Mouse (Mus musculus): ENCODE measurements at regions not wholly inside any gene's neighbourhood (a gene's known extent, or its start where the extent isn't known, plus 50 kb on each side); places are given as distances from the start of the nearest gene placed in this dataset.

DNA sequence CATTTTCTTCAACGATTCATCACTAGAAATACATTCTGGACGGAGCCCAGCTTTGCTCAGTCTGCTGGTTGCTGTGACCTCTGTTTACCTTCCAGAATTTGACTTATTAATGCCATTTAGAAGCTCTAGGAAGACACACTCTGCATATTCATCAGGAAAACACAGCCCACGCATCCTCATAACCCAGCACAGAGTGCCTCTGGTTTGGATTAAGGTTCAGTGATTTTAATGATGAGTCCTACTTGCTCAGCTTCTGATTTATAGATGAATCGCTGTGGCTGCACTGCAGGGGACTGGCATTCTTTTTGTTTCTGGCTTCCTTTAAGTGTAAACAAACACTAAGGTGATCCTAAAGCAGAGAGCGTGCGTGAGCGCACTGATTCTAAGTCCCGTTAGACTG is 118.8 kb downstream of the Bach1 start:
- H3K27ac ChIP-seq (ENCODE audit: control insufficient read depth, low read depth, low read length) = no peak overlapping the region
- H3K4me3 ChIP-seq (ENCODE audit: control insufficient read depth in 1 of 2, insufficient read depth in 1 of 2, low read depth in 2 of 2, low read length in 2 of 2) = no peak overlapping the region
- no peaks in the 10 kb centered on the region for H3K27me3 ChIP-seq (ENCODE audit: control insufficient read depth in 1 of 2, insufficient read depth in 2 of 2, low read length in 2 of 2)
- DNase-seq (ENCODE audit: low read depth, low spot score) = no peak
- no peaks in the 10 kb centered on the region for H3K36me3 ChIP-seq (ENCODE audit: control insufficient read depth in 1 of 2, insufficient read depth in 2 of 2, low read length in 2 of 2)
- H3K9me3 ChIP-seq (replicated peaks; ENCODE audit: insufficient read depth, low read length) = no peaks in the 10 kb centered on the region
- H3K4me1 ChIP-seq (ENCODE audit: control insufficient read depth in 1 of 2, insufficient read depth in 2 of 2, low read length in 2 of 2) = no peaks in the 10 kb centered on the region
- H3K79me2 ChIP-seq (ENCODE audit: control insufficient read depth, insufficient read depth, low read length, poor library complexity) = no peaks in the 10 kb centered on the region
- TF ChIP-seq CTCF (IDR thresholded peaks at IDR 0.05 in 2 of 3, conservative IDR thresholded peaks at IDR 0.05 in 1 of 3; ENCODE audit: control insufficient read depth in 1 of 3, insufficient read depth in 1 of 3, low read depth in 2 of 3, low read length in 3 of 3, poor library complexity in 1 of 3, severe bottlenecking in 1 of 3) (no peak), ZKSCAN1 (IDR thresholded peaks at IDR 0.05; ENCODE audit: low read depth, low read length) (no peak), MEF2A (IDR thresholded peaks at IDR 0.05; ENCODE audit: extremely low read depth, insufficient replicate concordance, low read depth, low read length, poor library complexity, severe bottlenecking) (no peak)
- H3K9ac ChIP-seq (ENCODE audit: control insufficient read depth, low read depth, low read length, poor library complexity, severe bottlenecking) = no peak overlapping the region

GRCm38 (mm10) chr16:87834296-87834695 is 135.6 kb downstream of the Bach1 start:
- H3K4me1 ChIP-seq (ENCODE audit: control insufficient read depth in 1 of 2, insufficient read depth in 2 of 2, low read length in 2 of 2) = no peaks in the 10 kb centered on the region
- H3K9me3 ChIP-seq (replicated peaks; ENCODE audit: insufficient read depth, low read length) = no peaks in the 10 kb centered on the region
- H3K36me3 ChIP-seq (ENCODE audit: control insufficient read depth in 1 of 2, insufficient read depth in 2 of 2, low read length in 2 of 2) = no peaks in the 10 kb centered on the region
- H3K27ac ChIP-seq (ENCODE audit: control insufficient read depth, low read depth, low read length) = no peak overlapping the region
- no peak overlapping the region for H3K4me3 ChIP-seq (ENCODE audit: control insufficient read depth in 1 of 2, insufficient read depth in 1 of 2, low read depth in 2 of 2, low read length in 2 of 2)
- TF ChIP-seq GATA1 (IDR thresholded peaks at IDR 0.05; ENCODE audit: low read depth, low read length) (no peak), MAX (IDR thresholded peaks at IDR 0.05; ENCODE audit: low read length) (no peak), CHD1 (IDR thresholded peaks at IDR 0.05; ENCODE audit: low read depth, low read length) (no peak), NRF1 (IDR thresholded peaks at IDR 0.05; ENCODE audit: insufficient read depth, low read depth, low read length, poor library complexity, severe bottlenecking) (no peak), MYB (IDR thresholded peaks at IDR 0.05; ENCODE audit: low read depth, low read length) (no peak), POLR2AphosphoS2 (IDR thresholded peaks at IDR 0.05; ENCODE audit: low read length) (no peak), ZNF384 (IDR thresholded peaks at IDR 0.05; ENCODE audit: low read depth, low read length) (no peak), KAT2A (conservative IDR thresholded peaks at IDR 0.05; ENCODE audit: low read depth, low read length) (no peak), ZC3H11A (IDR thresholded peaks at IDR 0.05; ENCODE audit: low read depth, low read length) (no peak), MAZ (IDR thresholded peaks at IDR 0.05; ENCODE audit: low read depth, low read length) (no peak), SIN3A (IDR thresholded peaks at IDR 0.05; ENCODE audit: low read length) (no peak), ZKSCAN1 (IDR thresholded peaks at IDR 0.05; ENCODE audit: low read depth, low read length) (no peak), ELF1 (IDR thresholded peaks at IDR 0.05; ENCODE audit: low read depth, low read length) (no peak), RAD21 (IDR thresholded peaks at IDR 0.05; ENCODE audit: low read depth, low read length) (no peak), GABPA (IDR thresholded peaks at IDR 0.05; ENCODE audit: low read depth, low read length) (no peak), BHLHE40 (IDR thresholded peaks at IDR 0.05; ENCODE audit: borderline replicate concordance, low read depth, low read length) (no peak), CTCF (IDR thresholded peaks at IDR 0.05 in 2 of 3, conservative IDR thresholded peaks at IDR 0.05 in 1 of 3; ENCODE audit: control insufficient read depth in 1 of 3, insufficient read depth in 1 of 3, low read depth in 2 of 3, low read length in 3 of 3, poor library complexity in 1 of 3, severe bottlenecking in 1 of 3) (no peak), TBP (IDR thresholded peaks at IDR 0.05; ENCODE audit: low read depth, low read length) (no peak)
- H3K27me3 ChIP-seq (ENCODE audit: control insufficient read depth in 1 of 2, insufficient read depth in 2 of 2, low read length in 2 of 2) = no peaks in the 10 kb centered on the region
- no peaks in the 10 kb centered on the region for H3K79me2 ChIP-seq (ENCODE audit: control insufficient read depth, insufficient read depth, low read length, poor library complexity)
- no peak for DNase-seq (ENCODE audit: low read depth, low spot score)
- H3K9ac ChIP-seq (ENCODE audit: control insufficient read depth, low read depth, low read length, poor library complexity, severe bottlenecking) = no peak overlapping the region
